Mouse (Mus musculus) liver, adult 2 months (tissue): Measurements from ENCODE around the gene Rgs7bp.

Source experiments
- CTCF ChIP-seq: fragments of 200-500 bp; IDR thresholded peaks from 2 replicates; pipeline ENCODE4 v1.5.1; 2011; ENCODE audit warnings: low read depth, low read length, control low read depth
- POLR2A ChIP-seq: fragments of 200-500 bp; IDR thresholded peaks from 2 replicates; pipeline ENCODE4 v1.6.1; 2011; ENCODE audit warnings: low read length, control low read depth; ENCODE audit not compliant: insufficient read depth; ENCODE audit errors: extremely low read depth

GRCm38 (mm10) chr13:105028276-105028675 is 26.5 kb downstream of the Rgs7bp start:
- TF ChIP-seq POLR2A (no peak), CTCF (no peak)
